Mouse (Mus musculus): ENCODE measurements around the gene Atf4. TPM values are rescaled to one million over a fixed set of nuclear protein-coding genes. Genes with fewer than 3 reads are reported as not detected.
A peak's percentile ranks its signal among the peaks of the same experiment; 100 is the strongest.

Atf4 gene
- polyA plus RNA-seq, 1 experiment from 2014 or later, result 104 TPM

DNA sequence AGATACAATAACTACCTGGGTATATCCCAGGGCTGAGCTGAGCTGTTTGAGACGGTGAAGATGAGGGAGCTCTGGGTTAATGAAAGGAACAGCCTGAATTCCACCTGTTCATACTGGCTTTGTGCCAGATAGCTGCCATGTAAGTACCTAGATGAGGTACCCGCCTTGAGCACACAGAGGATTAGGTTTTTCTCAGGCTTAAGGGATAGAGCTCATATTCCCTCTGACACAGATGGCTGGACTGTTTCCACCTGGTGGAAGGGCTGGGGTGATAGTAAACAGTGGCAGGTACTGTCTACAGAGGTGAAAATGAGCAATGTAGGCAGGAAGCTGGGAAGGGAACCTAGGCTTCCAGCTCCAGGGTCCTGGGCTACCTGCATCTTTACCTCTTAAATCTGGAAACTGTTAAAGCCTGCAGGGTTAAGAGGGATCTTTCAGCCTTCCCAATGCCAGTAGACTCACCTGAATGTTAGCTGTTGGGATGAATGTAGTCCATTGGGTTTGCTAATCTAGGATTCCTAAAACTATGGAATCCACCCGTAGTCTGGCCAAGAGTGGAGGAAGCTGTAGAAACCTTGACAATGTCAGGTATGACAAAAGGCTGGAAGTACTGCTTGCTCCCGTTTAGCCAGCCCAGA lies 2.7 kb downstream of the Atf4 start:
- ATAC-seq (ENCODE audit: low FRiP score, low TSS enrichment), result peak; percentile 33
- no peak overlapping the region for H3K9ac ChIP-seq (ENCODE audit: low read length)
- peak; percentile 68 for DNase-seq (ENCODE audit: low spot score)

DNA sequence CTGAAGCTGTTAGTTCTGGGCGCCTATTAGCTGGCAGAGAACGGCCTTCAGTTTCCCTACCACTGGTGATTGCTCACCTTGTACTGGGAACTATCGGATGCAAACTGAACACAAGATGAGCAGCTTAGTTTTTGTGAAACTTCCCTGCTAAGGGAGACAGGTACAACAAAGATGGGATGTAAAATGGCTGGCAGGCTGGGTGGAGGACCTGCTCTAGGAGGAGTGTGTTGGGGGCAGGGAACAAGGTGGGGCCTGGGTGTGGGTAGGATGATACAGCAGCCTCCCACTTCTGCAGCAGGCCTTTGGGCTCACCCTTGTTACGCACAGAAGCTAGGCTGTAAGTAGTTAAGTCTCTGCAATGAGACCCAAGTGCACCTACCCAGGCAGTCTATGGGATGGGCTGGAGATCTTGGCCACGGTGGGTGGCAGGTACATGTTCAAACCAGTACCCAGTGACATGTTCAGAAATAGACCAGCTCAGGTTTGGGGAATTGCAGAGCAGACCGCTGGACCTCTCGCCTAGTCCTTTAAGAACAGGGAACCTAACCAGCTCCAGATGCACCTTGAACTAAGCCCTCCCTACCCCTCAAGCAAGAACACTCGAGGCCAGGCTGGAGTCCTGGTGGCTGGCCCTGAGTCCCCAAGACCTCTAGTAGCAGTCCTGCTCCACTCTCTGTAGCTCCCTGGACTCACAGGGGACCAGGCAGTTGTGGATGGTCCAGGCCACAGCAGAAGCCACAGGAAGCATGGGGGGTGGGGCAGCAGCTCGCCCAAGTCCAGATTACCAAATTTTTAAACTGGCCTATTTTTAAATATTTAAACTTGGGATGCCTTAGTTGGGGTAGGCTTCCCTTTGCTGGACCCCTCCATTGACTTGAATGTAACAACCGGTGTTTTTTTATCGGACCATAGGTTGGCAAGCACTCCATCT lies 3.5 kb downstream of the Atf4 start:
- WGBS, result 40% methylated on average over 11 of the region's 11 CpGs
- DNase-seq (ENCODE audit: low spot score), result peak; percentile 73
- Histone ChIP-seq H3K27me3 (ENCODE audit: control insufficient read depth, insufficient read depth, low read length) (no peaks in the 10 kb centered on the region), H3K9me3 (ENCODE audit: control insufficient read depth, low read length) (no peaks in the 10 kb centered on the region), H3K4me2 (replicated peaks; ENCODE audit: low read depth) (peak overlapping the region; percentile 88; the same call in 1 of the 2 replicates), H3K4me3 (ENCODE audit: low read depth, low read length) (no peak overlapping the region), H3K4me1 (replicated peaks; ENCODE audit: control insufficient read depth, insufficient read depth) (peaks cover 9% of the 10 kb centered on the region), H3K27ac (replicated peaks) (peak overlapping the region; percentile 100), H3K9ac (ENCODE audit: low read length) (no peak overlapping the region), H3K36me3 (ENCODE audit: control insufficient read depth, insufficient read depth, low read length) (peaks cover 18% of the 10 kb centered on the region)
- TF ChIP-seq CTCF (IDR thresholded peaks at IDR 0.05; ENCODE audit: low read depth) (no peak), EP300 (optimal IDR thresholded peaks at IDR 0.05) (no peak)
- ATAC-seq (ENCODE audit: low FRiP score, low TSS enrichment), result no peak; the same call in 1 of the 2 replicates

More for the DNA sequence above, 2.7 kb downstream of the Atf4 start:
- Histone ChIP-seq H3K4me1 (replicated peaks; ENCODE audit: control insufficient read depth, insufficient read depth) (peaks cover 9% of the 10 kb centered on the region), H3K27me3 (ENCODE audit: control insufficient read depth, insufficient read depth, low read length) (no peaks in the 10 kb centered on the region), H3K27ac (replicated peaks) (peak overlapping the region; percentile 100), H3K4me2 (replicated peaks; ENCODE audit: low read depth) (peak overlapping the region; percentile 88; the same call in 1 of the 2 replicates), H3K4me3 (ENCODE audit: low read depth, low read length) (peak overlapping the region; percentile 98; the same call in 1 of the 2 replicates), H3K36me3 (ENCODE audit: control insufficient read depth, insufficient read depth, low read length) (peaks cover 18% of the 10 kb centered on the region), H3K9me3 (ENCODE audit: control insufficient read depth, low read length) (no peaks in the 10 kb centered on the region)
- 6% methylated on average over 4 of the region's 4 CpGs for WGBS
- no peak for TF ChIP-seq CTCF (IDR thresholded peaks at IDR 0.05; ENCODE audit: low read depth)
- TF ChIP-seq EP300 (optimal IDR thresholded peaks at IDR 0.05), result peak; percentile 14

DNA sequence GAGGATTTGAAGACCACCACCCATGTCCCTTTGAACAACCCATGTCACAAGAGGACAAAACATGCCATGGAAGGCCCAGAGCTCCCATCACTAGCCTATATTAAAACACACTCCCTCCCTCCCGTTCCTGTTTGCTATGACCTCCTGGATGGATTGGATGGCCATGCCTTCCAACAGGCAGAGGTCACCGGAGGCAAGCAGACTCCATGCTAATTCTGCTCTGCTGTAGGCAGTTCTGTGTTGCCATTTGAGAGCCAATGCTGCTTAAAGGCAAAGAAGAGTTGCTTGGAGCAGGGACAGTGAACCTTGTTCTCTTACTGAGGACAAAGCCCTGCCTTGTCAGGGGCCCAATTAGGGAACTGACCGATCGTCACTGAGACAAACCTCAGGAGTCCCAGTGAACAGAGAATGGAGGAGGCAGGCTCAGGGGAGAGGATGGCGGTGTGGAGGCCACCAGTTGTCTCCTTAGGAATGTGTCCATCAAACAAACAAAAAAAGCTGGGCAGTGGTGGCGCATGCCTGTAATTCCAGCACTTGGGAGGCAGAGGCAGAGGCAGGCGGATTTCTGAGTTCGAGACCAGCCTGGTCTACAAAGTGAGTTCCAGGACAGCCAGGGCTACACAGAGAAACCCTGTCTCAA lies 4.5 kb downstream of the Atf4 start:
- ATAC-seq (ENCODE audit: low FRiP score, low TSS enrichment) (no peak), DNase-seq (ENCODE audit: low spot score) (no peak)
- H3K9ac ChIP-seq (ENCODE audit: low read length), result no peak overlapping the region
- peaks cover 18% of the 10 kb centered on the region for H3K36me3 ChIP-seq (ENCODE audit: control insufficient read depth, insufficient read depth, low read length)
- no peak overlapping the region for H3K4me3 ChIP-seq (ENCODE audit: low read depth, low read length)
- TF ChIP-seq CTCF (IDR thresholded peaks at IDR 0.05; ENCODE audit: low read depth) (no peak), EP300 (optimal IDR thresholded peaks at IDR 0.05) (no peak)
- 80% methylated on average over 8 of the region's 8 CpGs for WGBS
- no peaks in the 10 kb centered on the region for H3K27me3 ChIP-seq (ENCODE audit: control insufficient read depth, insufficient read depth, low read length)
- H3K4me2 ChIP-seq (replicated peaks; ENCODE audit: low read depth), result no peak overlapping the region
- no peaks in the 10 kb centered on the region for H3K9me3 ChIP-seq (ENCODE audit: control insufficient read depth, low read length)
- no peak overlapping the region for H3K27ac ChIP-seq (replicated peaks)
- peaks cover 7% of the 10 kb centered on the region for H3K4me1 ChIP-seq (replicated peaks; ENCODE audit: control insufficient read depth, insufficient read depth)

DNA sequence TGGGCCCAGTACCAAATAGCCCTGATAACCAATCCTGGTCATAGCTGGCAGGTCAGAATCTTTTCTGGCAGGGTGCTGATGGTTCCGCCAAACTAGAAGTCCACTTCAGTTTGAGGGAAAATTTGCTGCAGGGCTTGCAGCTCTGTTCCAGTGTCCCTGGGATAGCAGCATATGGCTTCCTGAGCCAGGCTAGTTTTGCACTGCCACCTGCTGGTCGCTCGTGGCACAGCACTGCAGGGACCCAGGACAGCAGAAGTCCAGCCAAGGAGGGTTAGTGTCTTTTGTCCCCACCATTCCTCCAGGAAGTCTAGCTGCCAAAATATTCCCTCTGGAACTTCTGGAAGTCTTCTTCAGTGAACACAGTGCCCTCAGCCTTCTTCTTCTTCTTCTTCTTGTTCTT lies 5.7 kb downstream of the Atf4 start:
- DNase-seq (ENCODE audit: low spot score), result peak; percentile 88
- TF ChIP-seq CTCF (IDR thresholded peaks at IDR 0.05; ENCODE audit: low read depth), result peak; percentile 95
- no peak for TF ChIP-seq EP300 (optimal IDR thresholded peaks at IDR 0.05)

DNA sequence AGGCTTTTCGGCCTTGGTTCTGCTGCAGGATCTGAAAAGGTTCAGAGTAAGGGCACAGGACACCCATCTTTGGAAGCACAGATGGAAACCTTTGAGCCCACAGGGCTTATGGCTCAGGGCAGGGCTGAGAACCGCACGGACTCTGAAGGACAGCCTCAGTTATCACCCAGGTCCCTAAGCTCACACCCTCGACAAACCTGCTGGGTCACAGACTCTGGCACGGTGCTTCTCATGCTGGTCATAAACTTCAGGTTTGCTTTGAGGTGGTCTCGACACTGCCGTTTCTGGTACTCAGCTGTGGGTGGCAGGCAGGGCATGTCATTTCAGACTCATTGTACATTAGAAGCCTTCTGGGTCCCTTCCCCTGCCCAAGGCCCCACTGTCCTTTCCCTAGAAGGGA lies 6.1 kb downstream of the Atf4 start:
- Histone ChIP-seq H3K4me3 (ENCODE audit: low read depth, low read length) (no peak overlapping the region), H3K9me3 (ENCODE audit: control insufficient read depth, low read length) (no peaks in the 10 kb centered on the region), H3K4me2 (replicated peaks; ENCODE audit: low read depth) (no peak overlapping the region), H3K27me3 (ENCODE audit: control insufficient read depth, insufficient read depth, low read length) (no peaks in the 10 kb centered on the region), H3K4me1 (replicated peaks; ENCODE audit: control insufficient read depth, insufficient read depth) (peaks cover 7% of the 10 kb centered on the region; the same call in 1 of the 2 replicates), H3K9ac (ENCODE audit: low read length) (no peak overlapping the region), H3K36me3 (ENCODE audit: control insufficient read depth, insufficient read depth, low read length) (peaks cover 18% of the 10 kb centered on the region), H3K27ac (replicated peaks) (no peak overlapping the region)
- TF ChIP-seq CTCF (IDR thresholded peaks at IDR 0.05; ENCODE audit: low read depth) (no peak), EP300 (optimal IDR thresholded peaks at IDR 0.05) (no peak)
- 75% methylated on average over 7 of the region's 7 CpGs for WGBS
- ATAC-seq (ENCODE audit: low FRiP score, low TSS enrichment) (no peak), DNase-seq (ENCODE audit: low spot score) (no peak)

More for the DNA sequence above, 5.7 kb downstream of the Atf4 start:
- 8% methylated on average over 3 of the region's 3 CpGs for WGBS
- Histone ChIP-seq H3K27me3 (ENCODE audit: control insufficient read depth, insufficient read depth, low read length) (no peaks in the 10 kb centered on the region), H3K36me3 (ENCODE audit: control insufficient read depth, insufficient read depth, low read length) (peaks cover 18% of the 10 kb centered on the region), H3K27ac (replicated peaks) (no peak overlapping the region), H3K4me1 (replicated peaks; ENCODE audit: control insufficient read depth, insufficient read depth) (peaks cover 7% of the 10 kb centered on the region; the same call in 1 of the 2 replicates), H3K4me3 (ENCODE audit: low read depth, low read length) (no peak overlapping the region), H3K4me2 (replicated peaks; ENCODE audit: low read depth) (no peak overlapping the region), H3K9me3 (ENCODE audit: control insufficient read depth, low read length) (no peaks in the 10 kb centered on the region), H3K9ac (ENCODE audit: low read length) (no peak overlapping the region)
- no peak for ATAC-seq (ENCODE audit: low FRiP score, low TSS enrichment)

All from stomach, postnatal 0 days (tissue).